Mouse (Mus musculus) cerebellum, postnatal 10 days (tissue): Measurements from ENCODE around the gene Fads2.

Source experiments
- DNase-seq, 2 experiments: peaks; one replicate each; pipeline ENCODE4 v3.0.0; 2021; ENCODE audit warnings: mixed read lengths in 2 of 2

Fads2 gene

DNA sequence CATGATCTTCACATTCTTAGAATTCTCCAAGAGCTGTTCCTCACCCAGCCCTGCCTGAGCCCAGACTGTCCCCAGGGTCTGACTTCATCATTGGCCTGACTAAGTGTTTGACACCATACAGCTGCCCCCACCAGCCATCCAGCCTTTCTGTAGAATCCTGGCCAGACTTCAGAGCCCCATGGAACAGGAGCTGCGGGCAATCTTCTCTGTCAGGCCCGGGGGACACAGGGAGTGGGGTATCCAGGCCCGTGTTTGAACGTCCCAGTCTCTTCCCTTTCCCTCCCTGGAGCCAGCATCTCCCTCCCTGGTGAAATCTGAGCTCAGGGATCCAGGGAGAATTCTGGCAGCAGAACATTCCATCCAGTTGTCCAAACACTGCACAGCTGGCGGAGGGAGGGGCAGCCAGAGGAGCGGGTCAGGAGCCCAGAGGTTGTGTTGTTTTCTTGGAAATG, 88.7 kb downstream of the Fads2 start:
- DNase-seq: no peak
